Mouse (Mus musculus): ENCODE results near the gene Ros1.

Gene Ros1

DNA sequence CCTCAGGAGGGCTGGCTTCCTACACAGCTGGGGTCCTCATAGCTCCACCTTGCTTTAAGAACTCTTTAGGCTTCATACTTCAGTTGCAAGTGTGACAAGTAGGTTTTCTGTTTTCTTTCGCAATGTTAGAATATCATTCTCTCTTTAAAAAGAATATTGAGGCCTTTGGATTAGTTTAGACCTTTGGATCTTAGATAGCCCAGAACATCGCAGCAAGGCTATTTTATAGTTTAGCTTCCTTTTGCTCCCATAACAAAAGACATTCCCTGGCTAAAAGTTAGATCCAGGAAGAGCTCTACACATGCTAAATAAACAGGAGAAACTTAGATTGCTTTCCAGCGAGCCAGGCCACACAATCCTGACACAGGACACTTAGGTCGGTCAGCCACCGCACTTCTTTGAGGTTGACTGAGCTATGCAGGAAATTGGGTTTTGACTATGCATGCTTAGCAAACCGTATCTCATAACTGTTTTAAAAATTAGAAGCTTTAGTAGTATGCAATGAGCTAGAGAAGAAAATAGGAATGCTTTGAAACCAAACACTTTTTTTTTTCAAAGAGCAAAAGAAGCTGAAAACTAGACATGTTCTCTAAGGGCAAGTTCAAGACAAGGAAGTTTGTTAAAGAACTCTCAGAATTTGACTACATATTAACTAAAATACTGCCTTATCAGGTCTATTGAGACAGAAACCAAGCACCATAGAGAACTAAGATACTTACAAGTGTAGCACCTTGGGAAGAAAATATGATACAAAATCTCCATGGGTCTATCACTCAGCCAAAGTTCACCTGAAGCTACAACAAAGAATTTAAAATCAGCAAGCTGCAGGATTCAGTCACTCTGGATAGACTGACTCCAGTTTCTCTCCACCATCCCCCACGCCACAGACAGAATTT, at the start of gene Ros1:
Gene Ros1, minus strand, starts transcription at position 288 of the 896 bp plus-strand sequence.
- DNase-seq (ENCODE audit: low read depth, low spot score) = no peak

DNA sequence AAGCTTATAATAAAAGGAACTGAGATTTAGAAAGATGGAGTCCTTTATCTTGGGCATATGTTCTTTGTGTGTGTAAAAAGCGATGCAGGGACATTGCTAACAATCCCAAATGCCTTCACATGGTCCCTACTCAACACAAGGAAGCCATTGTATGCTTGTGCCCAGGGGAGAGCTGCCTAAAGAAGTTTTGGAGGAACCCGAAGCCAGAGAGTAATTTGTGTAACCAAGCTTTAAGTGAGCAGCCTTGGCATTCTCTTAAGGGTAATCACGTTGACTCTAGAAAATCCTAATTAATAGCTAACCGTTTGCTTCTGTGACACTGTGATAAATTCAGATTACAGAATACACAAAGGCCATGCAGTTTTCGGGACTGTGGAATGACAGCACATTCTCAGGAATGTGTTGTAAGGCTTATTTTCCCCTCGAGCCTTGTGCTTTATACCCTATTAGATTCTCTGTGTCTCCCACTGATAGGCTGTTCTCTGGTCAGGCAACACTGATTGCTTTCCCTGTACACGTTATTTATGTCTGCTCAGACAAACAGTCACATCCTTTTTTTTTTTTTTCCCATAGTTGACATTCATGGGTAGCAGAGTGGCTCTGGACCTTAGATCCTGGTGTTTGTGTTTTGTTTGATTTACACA, 47.8 kb upstream of the Ros1 start:
- DNase-seq (ENCODE audit: low read depth, low spot score) = no peak

DNA sequence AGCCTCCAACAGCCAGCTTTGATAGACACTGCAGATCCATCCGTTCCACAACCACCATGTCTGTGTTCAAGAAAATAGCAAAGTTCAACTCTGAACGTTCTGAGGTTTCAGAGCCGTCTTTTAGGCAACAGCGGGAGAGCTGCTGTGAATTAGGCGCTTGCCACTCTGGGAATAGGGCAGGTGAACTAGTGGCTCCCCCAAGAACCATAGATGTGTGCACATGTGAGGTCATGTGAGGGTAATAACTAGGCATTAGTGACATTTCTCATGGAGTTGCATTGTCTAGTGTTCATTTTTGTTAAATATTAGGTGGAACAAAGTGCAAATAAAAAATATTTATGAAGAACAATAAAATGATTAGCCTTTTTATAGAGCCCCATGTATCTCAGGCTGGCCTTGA, 47.0 kb upstream of the Ros1 start:
- DNase-seq (ENCODE audit: low read depth, low spot score) = no peak

DNA sequence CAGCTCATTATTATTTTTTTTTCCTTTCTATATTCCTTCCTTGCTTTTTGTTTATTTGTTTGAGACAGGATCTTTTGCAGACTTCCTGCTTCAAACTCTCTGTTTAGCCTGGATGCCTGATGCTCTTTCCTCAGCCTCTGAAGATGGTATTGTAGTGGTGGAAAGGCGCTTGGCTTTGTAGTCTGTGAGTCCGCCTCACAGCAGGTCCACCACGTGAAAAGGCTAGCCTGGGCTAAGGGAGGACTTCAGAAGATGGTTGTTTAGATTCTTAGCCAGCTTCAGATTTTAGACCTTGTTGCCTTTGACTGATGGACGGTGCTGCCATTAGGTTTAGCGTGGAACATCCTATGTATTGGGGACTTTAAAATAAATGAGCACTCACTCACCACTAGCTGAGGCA, 40.4 kb upstream of the Ros1 start:
- DNase-seq (ENCODE audit: low read depth, low spot score) = no peak

DNA sequence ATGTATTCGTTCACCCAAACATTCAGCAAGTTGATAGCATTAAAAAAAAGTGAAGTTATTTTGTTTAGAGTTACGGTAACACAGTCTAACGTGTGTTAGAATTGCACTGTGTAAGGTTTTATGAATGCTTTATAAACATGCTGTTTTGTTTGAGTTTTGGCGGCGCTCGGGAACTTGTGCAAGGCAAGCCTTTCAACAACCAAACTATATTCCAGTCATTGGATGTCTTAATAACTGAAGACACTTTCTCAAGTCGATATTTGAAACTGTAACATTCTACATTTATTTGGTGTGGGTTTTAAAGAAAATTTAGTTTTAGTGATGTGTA, 39.6 kb upstream of the Ros1 start:
- DNase-seq (ENCODE audit: low read depth, low spot score) = no peak

DNA sequence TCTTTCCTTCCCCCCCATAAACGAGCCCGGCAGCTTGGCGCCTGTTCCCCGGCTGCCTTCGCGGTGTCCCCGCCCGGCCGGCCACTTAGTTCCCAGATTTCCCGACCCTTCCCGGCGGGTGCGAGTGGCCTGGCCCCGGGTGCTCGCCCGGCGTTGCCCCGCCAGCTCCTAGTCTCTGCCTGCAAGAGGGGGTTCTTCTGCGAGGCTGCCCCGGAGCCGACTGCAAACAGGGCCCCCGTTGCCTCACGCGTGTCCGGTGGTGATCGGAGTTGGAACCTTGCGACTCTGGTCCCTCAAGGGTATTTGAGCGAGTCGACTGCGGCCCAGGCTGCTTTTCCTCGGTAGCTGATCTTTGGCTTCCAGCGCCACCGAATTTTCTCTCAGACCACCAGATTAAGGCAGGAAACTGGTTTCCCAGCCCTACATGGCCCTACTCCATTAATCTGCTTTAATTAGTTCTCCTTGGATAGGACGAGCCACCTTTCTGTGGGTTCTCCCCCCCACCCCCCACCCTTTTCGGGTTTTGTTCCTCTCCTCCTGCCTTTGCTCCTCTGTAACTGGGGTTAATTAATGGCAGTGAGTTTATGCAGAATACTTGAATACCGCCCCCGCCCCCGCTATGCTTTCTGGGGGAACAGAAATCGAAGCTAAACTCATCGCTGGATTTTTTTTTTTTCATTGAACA, 39.1 kb upstream of the Ros1 start:
- no peak for DNase-seq (ENCODE audit: low read depth, low spot score)

DNA sequence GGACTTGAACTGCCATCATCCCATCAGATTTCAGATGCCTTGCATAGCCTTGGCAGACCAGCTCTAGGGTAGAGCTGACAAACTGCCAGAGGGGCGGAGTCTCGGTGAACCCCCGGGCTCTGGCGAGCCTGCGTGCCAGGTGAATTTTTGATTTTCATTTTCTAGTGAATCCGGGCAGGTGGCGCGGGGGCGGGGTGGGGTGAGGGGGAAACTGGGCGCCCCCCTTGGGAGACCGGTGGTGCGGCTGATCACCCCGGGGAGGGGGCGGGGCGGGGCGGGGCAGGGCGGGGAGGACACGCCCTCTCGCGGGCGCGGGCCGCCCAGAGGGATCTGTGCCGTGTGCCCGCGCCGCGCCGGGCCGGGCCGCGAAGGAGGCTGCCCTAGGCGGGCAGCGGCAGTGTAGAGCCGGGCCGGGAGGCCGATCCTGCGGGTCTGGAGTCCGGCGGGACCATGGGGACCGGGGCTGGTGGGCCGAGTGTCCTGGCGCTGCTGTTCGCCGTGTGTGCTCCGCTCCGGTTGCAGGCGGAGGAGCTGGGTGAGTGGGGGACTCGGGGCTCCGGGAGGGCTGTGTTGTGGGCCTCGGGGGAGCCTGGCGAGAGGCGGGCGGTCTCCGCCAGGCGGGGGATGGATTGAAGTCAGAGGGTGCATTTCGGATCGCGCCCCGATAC, 38.4 kb upstream of the Ros1 start, which contains the start of gene Dcbld1:
Gene Dcbld1, plus strand, starts transcription at position 319 of the 668 bp plus-strand sequence.
- peak; percentile 44 for DNase-seq (ENCODE audit: low read depth, low spot score)

DNA sequence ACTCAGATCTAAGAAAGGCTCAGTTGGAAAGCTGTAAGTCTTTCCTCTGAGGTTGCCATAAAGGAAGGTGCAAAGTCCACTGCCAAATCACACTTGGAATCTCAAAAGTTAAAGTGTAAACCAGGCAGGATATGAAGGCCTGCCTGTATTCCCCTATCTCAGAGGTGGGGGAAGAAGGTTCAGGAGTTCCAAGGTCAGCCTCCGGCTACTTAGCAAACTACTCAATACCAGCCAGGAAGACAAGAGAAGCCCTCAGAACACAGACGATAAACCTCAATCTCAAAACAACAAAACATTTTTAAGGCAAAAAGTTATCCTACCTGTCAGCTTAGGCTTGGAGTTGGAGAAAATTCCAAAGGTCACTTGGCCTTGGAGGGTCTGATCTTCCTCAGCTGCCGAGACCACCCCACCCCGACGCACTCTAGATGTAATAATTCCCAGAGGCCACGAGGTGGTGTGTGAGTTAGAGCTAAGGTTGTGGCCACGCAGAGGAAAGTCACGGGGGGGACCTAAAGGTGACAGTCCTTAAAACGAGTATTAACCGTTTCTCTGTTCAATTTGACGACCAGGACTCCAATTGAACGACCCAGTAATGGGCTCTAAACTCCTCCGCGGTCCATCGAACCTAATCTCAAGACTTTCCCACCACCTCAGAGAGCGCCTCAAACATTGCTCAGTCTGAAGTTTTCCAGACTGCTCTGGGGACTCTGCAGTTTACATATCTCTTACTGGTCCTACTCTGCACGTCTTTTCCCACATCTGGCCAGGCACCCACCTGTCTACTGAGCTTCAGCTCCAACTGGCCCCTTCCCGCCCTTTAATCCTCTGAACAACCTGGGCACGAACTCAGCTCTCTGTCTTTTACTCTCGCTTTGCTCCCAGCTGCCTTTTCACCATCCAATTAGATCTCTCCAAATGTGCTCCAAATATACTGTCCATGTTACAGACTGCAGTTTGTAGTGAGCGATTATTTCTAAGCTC, 37.4 kb upstream of the Ros1 start:
- DNase-seq (ENCODE audit: low read depth, low spot score) = no peak

DNA sequence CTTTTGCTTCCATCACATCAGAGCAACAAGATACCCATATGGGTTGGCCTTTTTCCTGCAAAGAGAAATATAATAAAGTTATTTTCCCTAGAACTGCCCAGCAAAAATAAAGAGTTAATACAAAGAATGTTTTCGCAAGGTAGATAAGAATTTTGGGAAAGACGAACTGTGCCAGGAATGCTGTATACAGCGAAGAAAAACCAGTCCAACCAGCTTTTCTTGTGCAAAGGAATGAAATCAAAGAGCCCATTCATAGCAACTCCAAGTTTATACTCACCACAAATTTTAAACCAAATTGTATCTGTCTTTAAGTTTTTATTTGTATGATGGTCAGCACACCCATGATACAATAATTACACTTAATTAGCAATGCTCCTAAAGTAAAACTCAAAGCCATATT, 24.6 kb upstream of the Ros1 start:
- no peak for DNase-seq (ENCODE audit: low read depth, low spot score)

DNA sequence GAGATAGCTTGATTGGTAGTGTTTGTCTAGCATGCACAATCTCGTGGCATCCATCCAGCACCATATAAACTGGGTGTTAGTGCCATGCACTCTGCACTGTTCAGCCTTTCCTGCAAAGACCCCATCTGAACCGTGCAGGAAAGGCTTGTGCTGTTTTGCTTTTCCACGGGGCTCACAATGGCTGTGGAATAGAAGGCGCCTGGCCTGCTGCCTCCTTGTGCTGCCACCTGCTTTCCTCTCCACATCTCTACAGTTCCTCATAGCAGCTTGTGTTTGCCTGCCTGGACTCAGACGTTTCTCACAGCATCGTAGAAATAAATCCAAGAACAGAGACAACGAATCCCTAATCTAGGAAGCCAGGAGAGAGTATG, 22.5 kb upstream of the Ros1 start:
- no peak for DNase-seq (ENCODE audit: low read depth, low spot score)

DNA sequence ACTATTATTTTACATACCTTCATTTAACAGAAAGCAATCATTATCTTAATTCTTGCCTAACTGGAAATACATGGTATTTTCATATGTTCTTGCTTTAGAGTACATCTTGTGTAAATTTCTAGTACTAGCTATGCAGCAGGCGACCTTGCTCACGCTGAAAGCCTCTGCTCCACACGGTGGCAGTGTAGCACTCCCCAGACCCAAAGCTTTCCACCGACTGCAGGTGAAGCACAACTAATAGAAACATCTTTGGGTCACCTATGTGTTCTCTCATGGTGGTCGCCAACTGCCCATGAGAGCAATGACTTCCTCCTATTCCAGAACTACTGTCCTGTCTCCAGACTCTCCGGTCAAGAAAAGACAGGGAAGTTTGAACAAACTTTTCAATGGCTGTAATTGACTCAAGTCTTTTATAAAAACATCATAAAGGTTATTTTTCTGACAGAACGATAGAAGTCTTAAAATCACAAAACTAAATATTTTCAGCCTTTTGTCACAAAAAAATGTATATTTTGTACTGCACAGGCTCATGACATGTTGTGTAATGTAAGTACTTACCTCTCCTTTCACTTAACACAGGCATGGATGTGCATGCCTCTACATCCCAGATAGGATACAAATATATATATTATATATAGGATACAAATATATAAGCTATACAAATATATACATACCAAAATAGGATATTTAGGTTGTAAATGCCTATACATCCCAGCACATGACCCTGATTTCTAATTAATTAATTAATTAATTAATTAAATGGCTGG, 21.9 kb upstream of the Ros1 start:
- DNase-seq (ENCODE audit: low read depth, low spot score) = no peak

DNA sequence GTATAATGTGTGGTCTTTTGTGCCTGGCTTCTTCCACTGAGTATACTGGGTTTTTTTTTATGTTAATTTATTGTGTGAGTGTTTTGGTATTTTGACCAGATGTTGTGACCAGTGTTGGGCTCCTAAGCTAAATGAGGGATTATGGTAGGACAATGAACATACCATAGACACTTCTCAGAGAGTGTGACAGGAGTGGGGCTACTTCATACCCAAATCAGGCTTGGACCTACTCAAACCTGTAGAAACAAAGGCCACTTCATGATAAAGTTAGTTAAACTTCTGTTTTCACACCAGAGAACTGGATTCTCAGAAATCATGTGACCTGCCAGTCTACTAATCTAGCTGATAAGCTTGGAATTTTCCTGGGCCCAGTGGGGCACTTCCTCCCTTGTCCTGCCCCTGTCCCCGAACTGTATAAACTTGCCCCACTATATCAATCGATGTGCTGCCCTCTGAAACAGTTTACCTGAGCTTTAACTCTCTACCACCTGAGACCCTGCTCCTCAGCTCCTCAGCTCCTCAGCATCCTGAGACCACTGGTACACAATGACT, 20.3 kb upstream of the Ros1 start:
- no peak for DNase-seq (ENCODE audit: low read depth, low spot score)

DNA sequence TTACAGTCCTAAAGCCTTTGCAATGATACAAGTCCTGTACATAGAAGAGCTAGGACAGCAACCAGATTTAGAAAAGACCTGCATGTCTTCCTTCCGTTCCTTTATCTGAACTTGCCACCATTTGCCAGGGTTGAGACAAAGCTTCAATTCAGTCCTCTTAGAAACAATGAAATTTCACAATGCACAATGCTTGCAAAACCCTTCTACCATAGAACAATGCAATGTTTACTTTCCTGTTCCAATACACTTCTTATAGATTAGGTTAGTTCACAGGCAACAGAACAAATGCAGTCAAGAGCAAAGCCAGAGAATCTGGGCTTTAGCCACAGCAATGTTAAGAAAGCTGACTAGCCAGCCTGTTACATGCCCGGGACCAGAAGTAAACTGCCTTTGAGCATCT, 9.0 kb upstream of the Ros1 start:
- no peak for DNase-seq (ENCODE audit: low read depth, low spot score)

DNA sequence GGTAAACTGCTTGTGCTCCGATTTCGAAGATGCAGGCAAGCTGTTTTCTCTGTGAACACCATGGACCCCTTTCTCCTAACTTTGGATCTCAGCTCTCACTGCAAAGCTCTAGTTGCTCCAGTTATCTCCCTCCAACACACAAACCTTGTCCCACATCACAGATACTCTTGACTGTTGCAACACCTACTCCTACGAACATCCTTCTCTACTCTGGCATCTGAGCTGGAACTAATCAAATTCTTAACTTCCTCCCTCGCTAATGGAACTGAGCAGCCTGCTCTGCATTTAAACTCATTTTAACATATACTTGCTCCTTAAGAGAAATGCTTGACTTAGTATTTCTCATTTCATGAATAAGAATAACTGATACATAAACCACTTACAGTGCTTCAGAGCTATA, 9.1 kb downstream of the Ros1 start:
- no peak for DNase-seq (ENCODE audit: low read depth, low spot score)

DNA sequence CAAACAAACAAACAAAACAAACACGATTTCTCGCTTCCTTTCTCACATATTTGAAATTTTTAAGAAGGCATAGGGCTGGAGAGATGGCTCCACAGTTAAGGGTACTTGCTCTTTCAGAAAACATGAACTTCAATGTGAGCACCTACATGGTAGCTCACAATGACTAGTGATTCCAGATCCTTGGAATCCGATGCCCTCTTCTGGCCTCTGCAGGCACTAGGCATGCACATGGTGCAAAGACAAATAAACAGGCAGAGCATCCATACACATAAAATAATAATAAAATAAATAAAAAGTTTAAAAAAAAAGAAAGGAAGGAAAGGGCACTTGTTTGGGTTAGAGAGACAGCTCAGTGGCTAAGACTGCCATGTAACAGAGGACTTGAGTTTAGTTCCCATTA, 12.2 kb downstream of the Ros1 start:
- DNase-seq (ENCODE audit: low read depth, low spot score) = no peak

DNA sequence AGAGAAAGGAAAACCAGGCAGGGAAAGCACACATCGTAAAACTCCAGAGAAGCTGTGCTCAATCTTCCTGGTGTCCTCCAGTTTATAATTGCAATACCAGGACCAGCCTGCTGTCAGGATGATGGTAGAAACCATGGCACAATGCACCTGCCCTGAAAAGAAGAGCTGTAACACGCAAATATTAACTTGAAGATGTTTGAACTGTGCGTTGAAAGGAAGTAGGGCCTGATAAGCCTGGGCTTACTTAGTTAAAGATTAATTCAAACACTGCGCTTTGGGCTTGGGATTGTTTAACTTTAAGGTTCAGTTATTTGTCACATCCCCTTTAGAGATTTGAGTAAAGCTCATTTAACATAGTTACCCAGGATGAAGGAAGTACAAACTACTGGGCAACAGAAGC, 20.7 kb downstream of the Ros1 start:
- DNase-seq (ENCODE audit: low read depth, low spot score) = no peak

DNA sequence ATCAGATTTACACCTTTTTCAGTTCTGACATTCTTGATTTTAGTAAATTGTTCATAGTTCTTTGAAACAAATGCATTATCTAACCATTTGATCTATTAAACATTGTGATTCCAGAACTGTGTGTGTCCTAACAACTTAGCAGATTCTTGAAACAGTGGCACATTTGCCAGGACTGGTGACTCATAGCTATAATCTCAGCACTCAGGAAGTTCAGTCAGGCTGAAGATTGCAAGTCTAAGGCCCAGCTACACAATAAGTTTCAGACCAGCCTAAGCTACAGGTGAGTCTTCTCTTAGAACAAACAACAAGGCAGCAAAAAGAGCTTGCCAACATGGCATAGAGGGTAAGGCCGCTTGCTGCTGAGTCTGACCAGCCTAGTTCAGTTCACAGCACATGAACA, 24.6 kb downstream of the Ros1 start:
- no peak for DNase-seq (ENCODE audit: low read depth, low spot score)

DNA sequence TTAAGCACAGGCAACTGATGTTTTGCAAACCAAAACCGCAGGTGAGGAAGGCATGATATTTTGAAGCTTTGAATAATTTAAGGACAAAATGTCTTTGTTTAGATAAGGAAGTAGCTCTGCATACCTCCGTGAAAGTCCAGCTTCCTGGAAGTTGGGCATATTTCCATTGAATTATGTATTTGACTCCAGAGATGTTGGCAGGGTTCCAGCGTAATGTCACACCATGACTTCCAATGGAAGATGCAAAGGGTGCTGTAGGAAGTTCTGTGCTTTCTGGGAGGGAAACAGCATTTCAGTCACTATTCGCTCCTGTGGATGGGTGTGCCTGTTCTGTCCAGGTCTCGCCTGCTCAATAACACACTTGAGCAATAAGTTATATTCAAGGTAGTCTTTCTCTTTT, 25.2 kb downstream of the Ros1 start:
- DNase-seq (ENCODE audit: low read depth, low spot score) = no peak

DNA sequence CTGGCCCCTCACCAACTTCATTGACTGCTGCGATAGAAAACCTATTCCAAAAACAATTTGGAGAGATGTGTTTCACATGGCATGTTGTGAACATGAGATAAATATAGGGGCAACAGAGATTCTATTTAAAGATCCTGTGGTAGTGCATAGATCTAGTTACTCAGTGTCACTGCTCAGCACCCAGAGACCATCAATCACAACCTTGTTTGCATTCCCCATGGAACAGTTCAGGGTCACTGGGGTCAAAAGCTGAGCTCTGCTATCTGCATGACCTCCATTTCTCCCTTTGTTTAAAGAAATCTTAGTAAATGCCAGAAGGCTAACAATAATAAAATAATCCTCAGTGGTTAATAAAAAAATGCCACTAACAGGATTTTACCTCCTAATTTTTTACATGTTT, 29.7 kb downstream of the Ros1 start:
- DNase-seq (ENCODE audit: low read depth, low spot score) = no peak

DNA sequence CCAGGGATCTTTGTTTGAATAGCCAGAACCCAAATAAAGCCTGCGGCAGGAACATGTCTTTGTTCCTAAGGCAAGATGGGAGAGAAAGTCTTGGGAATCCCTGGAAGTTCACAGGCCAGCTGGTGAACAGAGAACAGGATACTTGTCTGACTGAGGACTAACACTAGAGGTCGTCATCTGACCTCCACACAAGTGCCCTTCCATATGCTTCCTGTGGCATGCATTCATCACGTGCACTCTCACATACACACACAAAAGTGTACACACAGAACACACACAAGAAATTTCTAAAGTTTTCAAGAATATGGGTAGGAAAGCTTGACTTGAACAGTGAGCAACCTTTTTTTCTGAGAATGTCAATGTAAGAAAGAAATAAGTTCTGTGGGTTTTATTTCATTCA, 34.4 kb downstream of the Ros1 start:
- no peak for DNase-seq (ENCODE audit: low read depth, low spot score)
